Mouse (Mus musculus) liver, embryonic 12.5 days (tissue): Measurements from ENCODE around the gene Cntn2. TPM values are rescaled to one million over a fixed set of nuclear protein-coding genes. Genes with fewer than 3 reads are reported as not detected.

Experiments
- ATAC-seq: fragments of 200-750 bp; cut with Nextera tagmentation; 2 replicates; pipeline ENCODE4 v1.8.0; 2017; ENCODE audit warnings: moderate number of reproducible peaks, mild to moderate bottlenecking, moderate library complexity
- H3K27ac ChIP-seq: fragments of 300-500 bp; sonication (generic); 2 replicates; pipeline ENCODE4 v1.5.1; 2016; ENCODE audit warnings: mild to moderate bottlenecking
- H3K27me3 ChIP-seq: fragments of 300-500 bp; sonication (generic); replicated peaks from 2 replicates; pipeline ENCODE4 v1.6.1; 2016; ENCODE audit warnings: mild to moderate bottlenecking, moderate library complexity
- H3K36me3 ChIP-seq: fragments of 300-500 bp; sonication (generic); 2 replicates; pipeline ENCODE4 v1.6.1; 2016; ENCODE audit warnings: mild to moderate bottlenecking, moderate library complexity
- H3K4me1 ChIP-seq: fragments of 300-500 bp; sonication (generic); 2 replicates; pipeline ENCODE4 v1.6.1; 2016
- H3K4me2 ChIP-seq: fragments of 300-500 bp; sonication (generic); 2 replicates; pipeline ENCODE4 v1.6.1; 2016; ENCODE audit warnings: mild to moderate bottlenecking, moderate library complexity
- H3K4me3 ChIP-seq: fragments of 300-500 bp; sonication (generic); 2 replicates; pipeline ENCODE4 v1.5.1; 2016; ENCODE audit warnings: mild to moderate bottlenecking, moderate library complexity
- H3K9ac ChIP-seq: fragments of 300-500 bp; sonication (generic); 2 replicates; pipeline ENCODE4 v1.6.1; 2016; ENCODE audit warnings: mild to moderate bottlenecking, moderate library complexity
- H3K9me3 ChIP-seq: fragments of 300-500 bp; sonication (generic); replicated peaks from 2 replicates; pipeline ENCODE4 v1.6.1; 2016; ENCODE audit warnings: mild to moderate bottlenecking, moderate library complexity
- WGBS: fragments of 180-500 bp; shearing (Covaris S2); methylation state at CpG from one replicate; pipeline ENCODE4 v1.1.7; 2016; ENCODE audit not compliant: insufficient replicate concordance; 5-methylcytosine and 5-hydroxymethylcytosine counted together
- polyA plus RNA-seq: library from polyadenylated mRNA; unstranded; fragments of >200 nt; fragmentation: Nextera tagmentation; extraction: Ambion mirVana; gene quantifications from 2 replicates; pipeline ENCODE4 v1.2.1, GENCODE M21; 2016

Gene Cntn2
- 0.02 and 0.19 TPM in 2 replicates for polyA plus RNA-seq

DNA sequence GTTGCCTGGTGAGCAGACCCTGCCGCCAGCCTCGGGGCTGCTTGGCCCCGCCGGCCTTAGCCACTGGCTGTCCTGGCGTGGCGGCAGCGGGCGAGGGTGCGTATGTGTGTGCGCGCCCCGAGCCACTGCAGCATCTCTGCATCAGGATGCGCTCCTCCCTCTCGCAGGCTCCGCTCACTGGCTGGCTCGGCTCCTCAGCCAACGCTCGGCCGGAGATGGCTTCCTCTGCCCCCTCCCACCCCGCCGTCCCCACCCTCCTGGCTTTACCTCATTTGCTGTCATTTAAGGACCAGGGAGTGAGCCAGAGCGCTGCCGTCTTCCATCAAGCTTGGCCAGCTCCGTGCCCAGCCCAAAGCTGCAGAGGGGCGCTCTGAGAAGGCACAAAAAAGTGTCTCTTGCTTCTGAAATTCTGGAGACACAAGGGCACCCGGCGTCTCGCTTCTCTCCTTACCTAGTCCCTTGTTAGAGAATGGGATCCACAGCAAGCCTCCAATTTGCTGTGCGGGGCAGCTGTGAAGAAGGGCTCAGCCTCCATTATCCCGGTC lies at the start of gene Cntn2:
Gene Cntn2 (minus strand): TSS at position 495 of the 545 bp plus-strand sequence.
- peaks cover 4% of the 10 kb centered on the region; the same call in 1 of the 2 replicates for H3K4me1 ChIP-seq
- no peak within 1 kb of the TSS for H3K27ac ChIP-seq
- 5% methylated on average over 30 of the region's 30 CpGs for WGBS
- no peak for ATAC-seq
- H3K36me3 ChIP-seq, result no peaks in the 10 kb centered on the region
- no peak within 1 kb of the TSS for H3K9ac ChIP-seq
- H3K4me2 ChIP-seq, result no peak within 1 kb of the TSS
- H3K9me3 ChIP-seq, result no peaks in the 10 kb centered on the region
- H3K4me3 ChIP-seq, result no peak within 1 kb of the TSS
- peaks cover 81% of the 10 kb centered on the region for H3K27me3 ChIP-seq

DNA sequence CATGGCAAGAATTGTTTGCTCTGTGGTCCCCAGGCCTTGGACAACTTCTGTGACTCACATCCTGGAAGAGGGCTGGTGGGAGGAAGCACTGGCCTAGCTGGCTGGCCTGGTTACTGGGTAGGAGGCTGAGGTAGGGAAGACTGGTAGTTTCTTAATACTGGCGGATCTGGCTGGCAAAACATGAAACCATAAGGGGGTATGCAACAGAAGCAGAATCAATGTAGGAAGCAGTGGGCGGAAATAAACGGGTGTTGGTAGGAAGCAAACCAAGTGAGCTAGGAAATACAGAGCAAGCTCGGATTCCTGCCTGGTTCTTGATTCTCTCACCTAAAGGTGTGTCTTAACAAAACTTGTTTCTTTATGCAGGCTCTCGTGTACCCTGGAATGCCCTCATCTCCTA lies 49.1 kb upstream of the Cntn2 start:
- 47% methylated on average over 5 of the region's 5 CpGs for WGBS

DNA sequence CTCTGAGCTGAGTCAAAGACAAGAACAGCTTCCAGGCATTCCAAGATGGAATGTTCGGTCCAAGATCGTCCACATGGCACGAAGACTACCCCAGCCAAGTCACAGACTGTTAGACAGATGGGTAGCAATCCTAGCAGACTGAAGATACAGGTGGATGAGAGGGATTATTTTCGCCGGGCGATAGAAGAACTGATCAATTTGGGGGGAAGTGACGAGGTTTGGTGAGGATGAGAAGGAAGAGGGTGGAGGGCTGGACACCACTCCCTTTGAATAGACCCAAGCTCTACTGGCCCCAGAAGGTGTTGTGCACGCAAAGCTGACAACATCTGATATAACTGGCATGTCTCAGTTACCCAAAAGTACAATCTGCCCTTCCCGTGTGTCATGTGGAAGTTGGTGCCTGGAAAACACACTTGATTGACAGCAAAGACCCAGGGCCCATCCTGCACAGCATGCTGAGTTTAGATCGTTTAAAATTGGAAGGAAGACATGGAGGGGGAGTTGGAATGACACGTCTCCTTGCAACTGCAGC lies 48.4 kb upstream of the Cntn2 start:
- Histone ChIP-seq H3K4me1 (no peaks in the 10 kb centered on the region), H3K9ac (no peak overlapping the region), H3K4me2 (no peak overlapping the region), H3K27me3 (peaks cover 8% of the 10 kb centered on the region; the same call in 1 of the 2 replicates), H3K9me3 (no peaks in the 10 kb centered on the region), H3K27ac (no peak overlapping the region), H3K36me3 (no peaks in the 10 kb centered on the region), H3K4me3 (no peak overlapping the region)
- WGBS, result 59% methylated on average over 11 of the region's 11 CpGs
- no peak for ATAC-seq

More for the DNA sequence above, 49.1 kb upstream of the Cntn2 start:
- no peak overlapping the region for H3K9ac ChIP-seq
- peaks cover 12% of the 10 kb centered on the region for H3K27me3 ChIP-seq
- no peak overlapping the region for H3K27ac ChIP-seq
- no peak for ATAC-seq
- no peak overlapping the region for H3K4me3 ChIP-seq
- no peaks in the 10 kb centered on the region for H3K4me1 ChIP-seq
- no peak overlapping the region for H3K4me2 ChIP-seq
- H3K36me3 ChIP-seq, result no peaks in the 10 kb centered on the region
- H3K9me3 ChIP-seq, result no peaks in the 10 kb centered on the region

DNA sequence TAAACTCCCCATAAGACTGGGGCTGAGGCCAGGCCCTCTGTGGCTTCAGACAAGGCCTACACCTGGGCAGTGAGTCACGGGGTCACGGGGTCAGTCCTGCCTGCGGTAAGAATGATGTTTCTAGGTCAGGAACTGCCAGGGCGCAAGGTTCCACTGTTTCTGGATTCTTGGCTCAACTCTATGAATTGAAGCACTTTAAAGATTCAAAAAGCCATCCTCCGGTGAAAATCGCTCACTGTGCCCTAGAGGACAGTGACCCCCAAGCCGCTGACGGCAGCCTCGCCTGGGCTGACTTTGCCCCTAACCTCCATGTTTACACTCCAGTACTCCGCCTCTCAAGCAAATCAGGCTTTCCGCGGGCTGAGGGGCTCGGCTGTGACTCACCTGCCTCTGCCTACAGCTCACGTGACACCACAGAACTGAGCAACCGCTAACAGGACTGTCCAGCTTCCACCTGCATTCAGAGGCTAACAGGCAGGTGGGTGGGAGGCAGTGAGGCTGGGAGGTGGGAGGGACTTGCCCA lies 43.7 kb upstream of the Cntn2 start:
- no peaks in the 10 kb centered on the region for H3K4me1 ChIP-seq
- no peaks in the 10 kb centered on the region for H3K9me3 ChIP-seq
- H3K9ac ChIP-seq, result no peak overlapping the region
- peak; percentile 60 for ATAC-seq
- H3K36me3 ChIP-seq, result no peaks in the 10 kb centered on the region
- no peak overlapping the region for H3K27ac ChIP-seq
- no peak overlapping the region for H3K4me3 ChIP-seq
- no peak overlapping the region for H3K4me2 ChIP-seq
- H3K27me3 ChIP-seq, result no peaks in the 10 kb centered on the region
- 50% methylated on average over 15 of the region's 15 CpGs for WGBS

DNA sequence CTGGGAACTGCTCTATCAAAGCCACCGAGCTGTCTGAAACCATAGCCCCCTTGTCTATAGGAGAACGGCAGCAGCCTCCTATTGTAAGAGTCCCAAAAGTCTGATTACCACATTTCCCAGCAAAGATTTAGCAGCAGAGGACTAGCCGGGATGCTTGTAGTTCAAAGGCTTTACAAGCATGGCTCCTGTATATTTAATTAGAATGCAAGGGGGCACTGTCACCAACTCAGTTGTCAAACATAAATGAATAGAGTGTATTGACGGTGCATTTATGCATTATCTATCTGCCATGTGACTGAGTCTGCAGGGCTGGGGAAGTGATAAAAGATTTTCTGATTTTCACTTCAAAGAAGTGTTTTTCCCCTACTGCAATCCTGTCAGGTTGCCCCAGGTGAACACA lies 42.3 kb upstream of the Cntn2 start:
- Histone ChIP-seq H3K27ac (no peak overlapping the region), H3K27me3 (no peaks in the 10 kb centered on the region), H3K36me3 (no peaks in the 10 kb centered on the region), H3K9ac (no peak overlapping the region), H3K9me3 (no peaks in the 10 kb centered on the region), H3K4me2 (no peak overlapping the region), H3K4me1 (no peaks in the 10 kb centered on the region), H3K4me3 (no peak overlapping the region)
- 63% methylated on average over 4 of the region's 4 CpGs for WGBS
- ATAC-seq, result no peak

DNA sequence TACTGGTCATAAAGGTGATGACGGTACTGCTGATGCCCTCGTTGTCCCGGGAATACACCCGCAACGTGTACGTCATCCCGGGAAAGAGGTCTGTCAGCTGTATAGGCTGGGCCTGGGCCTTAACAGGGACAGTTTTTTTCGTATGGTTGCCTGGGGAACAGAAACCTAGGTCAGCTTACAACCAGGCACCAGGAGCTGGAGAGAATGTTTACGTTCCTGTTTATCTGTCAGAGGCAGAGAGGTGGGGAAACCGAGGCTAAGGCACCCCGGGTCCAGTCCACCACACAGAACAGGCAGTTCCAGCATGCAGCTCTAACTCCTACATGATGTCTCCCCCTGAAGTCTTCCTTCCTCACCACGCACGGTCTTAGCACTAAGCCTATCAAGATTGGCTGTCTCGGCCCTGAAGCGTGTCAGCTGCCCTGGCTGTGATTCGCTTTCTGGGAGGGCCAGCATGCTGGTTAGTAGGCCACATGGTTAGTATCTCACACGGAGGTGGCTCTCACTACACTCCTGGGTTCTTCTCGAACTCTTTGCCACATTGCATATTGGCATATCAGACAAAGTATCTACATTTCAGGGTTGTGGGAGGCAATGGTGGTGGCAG lies 40.0 kb upstream of the Cntn2 start:
- whole genome bisulfite sequencing, result 73% methylated on average over 18 of the region's 18 CpGs
- H3K27me3 ChIP-seq, result no peaks in the 10 kb centered on the region
- no peak for ATAC-seq

DNA sequence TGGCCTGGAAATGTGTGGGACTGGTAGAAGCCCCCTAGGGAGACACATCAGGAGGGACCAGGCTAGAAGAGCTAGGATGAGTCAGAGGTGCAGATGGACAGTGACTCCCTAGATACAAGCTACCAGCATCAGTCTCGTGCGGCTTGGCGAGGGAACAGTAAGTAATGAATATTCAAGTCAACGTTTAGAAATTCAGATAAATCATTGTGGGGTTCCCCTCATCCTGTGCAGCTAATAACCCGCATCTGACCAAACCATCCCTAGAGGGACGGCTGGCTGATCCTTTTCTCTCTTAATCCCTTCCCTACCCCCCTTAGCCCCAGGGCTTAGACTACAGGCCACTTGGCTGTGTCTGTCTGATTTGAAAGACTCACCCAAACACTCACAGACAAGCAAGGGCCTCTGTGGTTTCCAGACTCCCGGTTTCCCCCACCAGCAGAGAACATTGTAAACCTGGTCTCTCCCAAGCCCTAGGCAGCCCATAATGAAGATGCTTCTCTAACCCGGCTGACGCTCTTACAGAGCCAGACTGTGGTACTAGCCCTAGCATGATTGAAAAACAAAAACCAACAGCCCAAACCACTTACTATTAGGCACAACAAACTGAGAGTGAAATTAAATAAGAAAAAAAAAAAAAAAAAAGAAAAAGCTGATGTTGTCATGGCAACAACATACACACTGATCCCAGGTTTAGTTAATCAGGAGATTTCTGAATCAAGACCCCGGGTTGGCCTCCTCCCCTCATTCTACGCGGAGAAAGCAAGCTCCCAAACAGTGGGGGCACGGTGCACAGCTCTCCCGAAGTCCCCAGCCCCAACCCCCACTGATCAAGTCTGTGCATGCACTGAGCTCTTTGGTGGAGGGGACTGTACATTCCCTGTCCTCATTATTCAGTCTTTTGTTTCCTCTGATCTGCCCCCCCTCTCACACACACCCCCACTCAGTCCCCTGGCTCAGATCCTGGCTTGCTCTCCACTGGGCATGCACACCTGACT lies 39.1 kb upstream of the Cntn2 start:
- Histone ChIP-seq H3K9me3 (no peaks in the 10 kb centered on the region), H3K4me2 (no peak overlapping the region), H3K9ac (no peak overlapping the region), H3K4me1 (no peaks in the 10 kb centered on the region), H3K27me3 (no peaks in the 10 kb centered on the region), H3K4me3 (no peak overlapping the region), H3K36me3 (no peaks in the 10 kb centered on the region), H3K27ac (no peak overlapping the region)
- 60% methylated on average over 14 of the region's 14 CpGs for WGBS
- no peak for ATAC-seq

More for the DNA sequence above, 40.0 kb upstream of the Cntn2 start:
- no peaks in the 10 kb centered on the region for H3K36me3 ChIP-seq
- H3K9ac ChIP-seq, result no peak overlapping the region
- H3K4me1 ChIP-seq, result no peaks in the 10 kb centered on the region
- H3K4me2 ChIP-seq, result no peak overlapping the region
- H3K27ac ChIP-seq, result no peak overlapping the region
- no peaks in the 10 kb centered on the region for H3K9me3 ChIP-seq
- no peak overlapping the region for H3K4me3 ChIP-seq

DNA sequence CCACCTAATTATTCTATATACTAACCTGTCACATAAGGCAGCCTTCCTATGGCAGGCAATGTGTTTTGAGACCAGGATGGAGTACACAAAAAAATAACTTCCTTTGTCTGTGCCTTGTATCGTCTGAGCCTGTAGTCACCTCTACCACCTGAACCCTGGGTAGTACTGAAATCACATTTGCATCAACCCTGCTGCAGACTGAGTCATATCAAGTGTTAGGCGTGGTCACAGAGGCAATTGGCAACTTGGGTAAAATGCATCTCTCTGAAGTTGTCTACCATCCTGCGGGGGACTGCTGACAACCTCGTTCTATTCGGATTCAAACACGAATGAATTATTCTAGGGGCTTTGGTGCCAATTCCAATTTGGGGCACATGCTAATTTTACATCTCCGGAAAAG lies 37.0 kb upstream of the Cntn2 start:
- 69% methylated on average over 7 of the region's 7 CpGs for WGBS

DNA sequence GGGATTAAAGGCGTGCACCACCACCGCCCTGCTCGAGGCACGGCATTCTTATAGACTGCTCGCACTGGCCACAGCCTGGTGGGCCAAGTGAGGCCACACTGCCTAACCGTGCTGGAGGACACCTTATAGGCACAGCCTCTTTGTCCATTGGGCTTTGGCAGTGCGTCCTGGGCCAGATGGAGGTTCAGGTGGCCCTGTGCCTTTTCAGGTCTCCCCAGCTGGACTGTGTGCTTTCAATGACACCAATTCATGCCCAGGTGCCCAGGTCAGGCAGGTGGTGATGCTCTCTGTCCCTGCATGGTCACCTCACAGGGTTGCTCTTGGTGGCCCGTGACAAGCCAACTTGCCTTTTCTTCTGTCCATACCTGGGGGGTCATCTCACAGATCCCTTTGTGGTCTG lies 33.8 kb upstream of the Cntn2 start:
- Histone ChIP-seq H3K4me2 (no peak overlapping the region), H3K27me3 (no peaks in the 10 kb centered on the region; the same call in 1 of the 2 replicates), H3K36me3 (no peaks in the 10 kb centered on the region), H3K4me3 (no peak overlapping the region), H3K9me3 (no peaks in the 10 kb centered on the region), H3K9ac (no peak overlapping the region), H3K27ac (no peak overlapping the region), H3K4me1 (no peaks in the 10 kb centered on the region)
- ATAC-seq, result no peak
- WGBS, result 79% methylated on average over 8 of the region's 8 CpGs

More for the DNA sequence above, 37.0 kb upstream of the Cntn2 start:
- ATAC-seq, result no peak
- no peaks in the 10 kb centered on the region for H3K27me3 ChIP-seq
- H3K4me2 ChIP-seq, result no peak overlapping the region
- H3K4me3 ChIP-seq, result no peak overlapping the region
- no peaks in the 10 kb centered on the region for H3K9me3 ChIP-seq
- H3K36me3 ChIP-seq, result no peaks in the 10 kb centered on the region
- no peak overlapping the region for H3K9ac ChIP-seq
- H3K27ac ChIP-seq, result no peak overlapping the region
- H3K4me1 ChIP-seq, result no peaks in the 10 kb centered on the region

DNA sequence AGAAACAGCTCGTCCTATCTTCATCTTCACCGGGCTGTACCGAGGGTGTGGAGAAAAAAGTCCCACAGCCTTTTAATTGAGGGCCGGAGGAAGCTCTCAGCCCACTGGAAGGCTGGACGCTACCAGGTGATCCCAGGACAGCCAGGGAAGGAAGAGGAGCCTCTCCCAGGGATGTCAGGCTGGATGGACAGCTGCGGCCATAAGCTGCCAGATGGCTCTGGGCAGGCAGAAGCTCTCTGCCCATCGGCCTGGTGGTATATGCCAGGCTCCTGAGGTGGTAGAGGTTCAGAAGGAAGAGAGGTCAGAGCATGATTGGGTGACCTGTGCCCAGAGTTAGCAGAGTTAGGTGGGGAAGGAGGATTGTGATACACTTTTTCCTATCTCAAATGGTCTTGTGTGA lies 29.8 kb upstream of the Cntn2 start:
- Histone ChIP-seq H3K4me2 (no peak overlapping the region), H3K9me3 (no peaks in the 10 kb centered on the region), H3K4me1 (no peaks in the 10 kb centered on the region), H3K9ac (no peak overlapping the region), H3K27me3 (no peaks in the 10 kb centered on the region; the same call in 1 of the 2 replicates), H3K4me3 (no peak overlapping the region), H3K27ac (no peak overlapping the region), H3K36me3 (no peaks in the 10 kb centered on the region)
- WGBS, result 73% methylated on average over 7 of the region's 7 CpGs
- no peak for ATAC-seq

DNA sequence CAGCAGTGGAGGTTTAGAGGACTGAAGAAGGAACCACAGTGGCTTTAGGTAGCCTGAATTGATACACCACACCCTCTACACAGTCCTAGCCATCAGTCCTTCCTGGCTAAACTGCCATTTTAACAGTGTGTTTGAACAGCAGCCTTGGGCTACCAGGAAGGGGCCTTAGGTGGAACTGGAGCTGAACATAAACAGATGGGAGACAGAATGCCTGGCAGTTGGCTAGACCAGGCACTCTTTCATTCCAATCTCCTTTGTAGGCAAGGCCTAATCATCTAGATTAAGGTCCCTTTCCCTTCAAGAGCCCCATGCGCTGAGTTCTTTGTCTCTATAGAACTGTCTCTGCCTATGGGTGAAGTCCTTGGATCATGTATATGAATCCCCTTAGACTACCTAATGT lies 28.6 kb upstream of the Cntn2 start:
- no peak for ATAC-seq
- no peak overlapping the region for H3K4me2 ChIP-seq
- no peak overlapping the region for H3K4me3 ChIP-seq
- H3K4me1 ChIP-seq, result no peaks in the 10 kb centered on the region
- 76% methylated on average over 1 of the region's 1 CpGs for WGBS
- no peaks in the 10 kb centered on the region for H3K36me3 ChIP-seq
- H3K9me3 ChIP-seq, result no peaks in the 10 kb centered on the region
- no peak overlapping the region for H3K9ac ChIP-seq
- no peak overlapping the region for H3K27ac ChIP-seq
- no peaks in the 10 kb centered on the region; the same call in 1 of the 2 replicates for H3K27me3 ChIP-seq
